Mouse (Mus musculus) neural tube, embryonic 15.5 days (tissue): ENCODE data around the gene Dppa4. TPM values are rescaled to one million over a fixed set of nuclear protein-coding genes. Genes with fewer than 3 reads are reported as not detected.

Experiments
- ATAC-seq: fragments of 200-750 bp; cut with Nextera tagmentation; 2 replicates; pipeline ENCODE4 v1.8.0; 2017; ENCODE audit warnings: mild to moderate bottlenecking, moderate TSS enrichment, moderate library complexity; ENCODE audit not compliant: low FRiP score
- H3K27ac ChIP-seq: fragments of 300-500 bp; sonication (generic); replicated peaks from 2 replicates; pipeline ENCODE4 v1.5.1; 2015; ENCODE audit warnings: mild to moderate bottlenecking, inconsistent platforms
- H3K27me3 ChIP-seq: fragments of 300-500 bp; sonication (generic); replicated peaks from 2 replicates; pipeline ENCODE4 v1.6.1; 2015; ENCODE audit warnings: inconsistent platforms
- H3K36me3 ChIP-seq: fragments of 300-500 bp; sonication (generic); 2 replicates; pipeline ENCODE4 v1.6.1; 2015; ENCODE audit warnings: inconsistent platforms
- H3K4me1 ChIP-seq: fragments of 300-500 bp; sonication (generic); 2 replicates; pipeline ENCODE4 v1.6.1; 2015; ENCODE audit warnings: inconsistent platforms
- H3K4me2 ChIP-seq: fragments of 300-500 bp; sonication (generic); 2 replicates; pipeline ENCODE4 v1.6.1; 2015; ENCODE audit warnings: inconsistent platforms, mild to moderate bottlenecking, moderate library complexity
- H3K4me3 ChIP-seq: fragments of 300-500 bp; sonication (generic); replicated peaks from 2 replicates; pipeline ENCODE4 v1.5.1; 2015; ENCODE audit warnings: mild to moderate bottlenecking, inconsistent platforms
- H3K9ac ChIP-seq: fragments of 300-500 bp; sonication (generic); replicated peaks from 2 replicates; pipeline ENCODE4 v1.6.1; 2015; ENCODE audit warnings: mild to moderate bottlenecking, inconsistent platforms
- H3K9me3 ChIP-seq: fragments of 300-500 bp; sonication (generic); replicated peaks from 2 replicates; pipeline ENCODE4 v1.6.1; 2016; ENCODE audit warnings: inconsistent platforms
- WGBS: fragments of 180-500 bp; shearing (Covaris S2); methylation state at CpG from one replicate; pipeline ENCODE4 v1.1.7; 2015; ENCODE audit warnings: mixed read lengths; 5-methylcytosine and 5-hydroxymethylcytosine counted together
- polyA plus RNA-seq: library from polyadenylated mRNA; unstranded; fragments of >200 nt; fragmentation: Nextera tagmentation; extraction: Ambion mirVana; gene quantifications from 2 replicates; pipeline ENCODE4 v1.2.1, GENCODE M21; 2015

Gene Dppa4
- not detected in 2 replicates for polyA plus RNA-seq

- Histone ChIP-seq H3K9ac (no peak within 1 kb of the TSS), H3K36me3 (no peaks in the 10 kb centered on the region), H3K4me2 (no peak within 1 kb of the TSS), H3K4me3 (no peak within 1 kb of the TSS), H3K9me3 (no peaks in the 10 kb centered on the region), H3K27me3 (no peaks in the 10 kb centered on the region), H3K27ac (no peak within 1 kb of the TSS), H3K4me1 (no peaks in the 10 kb centered on the region)
- ATAC-seq, result no peak
- 79% methylated on average over 4 of the region's 4 CpGs for WGBS
Measured at GRCm38 (mm10) chr16:48283517-48283916, at the start of gene Dppa4. Dppa4 (plus strand) TSS chr16:48283733.

- Histone ChIP-seq H3K4me1 (no peaks in the 10 kb centered on the region), H3K36me3 (no peaks in the 10 kb centered on the region), H3K27ac (no peak overlapping the region), H3K9me3 (no peaks in the 10 kb centered on the region), H3K4me3 (no peak overlapping the region), H3K9ac (no peak overlapping the region), H3K4me2 (no peak overlapping the region), H3K27me3 (no peaks in the 10 kb centered on the region)
- no peak for ATAC-seq
- WGBS, result 85% methylated on average over 1 of the region's 1 CpGs
Measured at GRCm38 (mm10) chr16:48234999-48235398, 48.5 kb upstream of the Dppa4 start.

GRCm38 (mm10) chr16:48237676-48238075 is 45.9 kb upstream of the Dppa4 start:
- Histone ChIP-seq H3K27ac (no peak overlapping the region), H3K9ac (no peak overlapping the region), H3K36me3 (no peaks in the 10 kb centered on the region), H3K4me3 (no peak overlapping the region), H3K4me1 (no peaks in the 10 kb centered on the region), H3K9me3 (no peaks in the 10 kb centered on the region), H3K27me3 (no peaks in the 10 kb centered on the region), H3K4me2 (no peak overlapping the region)
- ATAC-seq, result no peak
- 92% methylated on average over 7 of the region's 7 CpGs for WGBS

GRCm38 (mm10) chr16:48247044-48247661 is 36.4 kb upstream of the Dppa4 start:
- Histone ChIP-seq H3K4me1 (peaks cover 2% of the 10 kb centered on the region; the same call in 1 of the 2 replicates), H3K9ac (no peak overlapping the region), H3K4me2 (no peak overlapping the region), H3K36me3 (no peaks in the 10 kb centered on the region), H3K27me3 (no peaks in the 10 kb centered on the region), H3K27ac (no peak overlapping the region), H3K4me3 (no peak overlapping the region), H3K9me3 (no peaks in the 10 kb centered on the region)
- 67% methylated on average over 2 of the region's 2 CpGs for WGBS
- ATAC-seq, result peak; percentile 55; the same call in 1 of the 2 replicates

- 77% methylated on average over 4 of the region's 4 CpGs for WGBS
- Histone ChIP-seq H3K9ac (no peak overlapping the region), H3K4me1 (no peaks in the 10 kb centered on the region), H3K4me3 (no peak overlapping the region), H3K4me2 (no peak overlapping the region), H3K27me3 (no peaks in the 10 kb centered on the region), H3K27ac (no peak overlapping the region), H3K36me3 (no peaks in the 10 kb centered on the region), H3K9me3 (no peaks in the 10 kb centered on the region)
- no peak for ATAC-seq
Measured at GRCm38 (mm10) chr16:48252824-48253223, 30.7 kb upstream of the Dppa4 start.

- Histone ChIP-seq H3K4me2 (no peak overlapping the region), H3K9me3 (no peaks in the 10 kb centered on the region), H3K4me3 (no peak overlapping the region), H3K27me3 (no peaks in the 10 kb centered on the region), H3K9ac (no peak overlapping the region), H3K4me1 (no peaks in the 10 kb centered on the region), H3K27ac (no peak overlapping the region), H3K36me3 (no peaks in the 10 kb centered on the region)
- WGBS, result 94% methylated on average over 5 of the region's 5 CpGs
- no peak for ATAC-seq
Measured at GRCm38 (mm10) chr16:48254584-48254983, 28.9 kb upstream of the Dppa4 start.

GRCm38 (mm10) chr16:48259519-48259918 is 24.0 kb upstream of the Dppa4 start:
- H3K4me1 ChIP-seq, result no peaks in the 10 kb centered on the region
- no peaks in the 10 kb centered on the region for H3K36me3 ChIP-seq
- no peaks in the 10 kb centered on the region for H3K27me3 ChIP-seq
- no peak for ATAC-seq
- no peak overlapping the region for H3K4me2 ChIP-seq
- no peak overlapping the region for H3K9ac ChIP-seq
- WGBS, result 90% methylated on average over 4 of the region's 4 CpGs
- H3K4me3 ChIP-seq, result no peak overlapping the region
- H3K27ac ChIP-seq, result no peak overlapping the region
- H3K9me3 ChIP-seq, result no peaks in the 10 kb centered on the region

- WGBS, result 83% methylated on average over 1 of the region's 1 CpGs
- H3K27me3 ChIP-seq, result no peaks in the 10 kb centered on the region
- H3K36me3 ChIP-seq, result no peaks in the 10 kb centered on the region
- no peak for ATAC-seq
- H3K9me3 ChIP-seq, result no peaks in the 10 kb centered on the region
- H3K4me3 ChIP-seq, result no peak overlapping the region
- no peak overlapping the region for H3K9ac ChIP-seq
- H3K27ac ChIP-seq, result no peak overlapping the region
- no peak overlapping the region for H3K4me2 ChIP-seq
- no peaks in the 10 kb centered on the region for H3K4me1 ChIP-seq
Measured at GRCm38 (mm10) chr16:48262901-48263300, 20.6 kb upstream of the Dppa4 start.

- Histone ChIP-seq H3K9me3 (no peaks in the 10 kb centered on the region), H3K4me2 (no peak overlapping the region), H3K27ac (no peak overlapping the region), H3K9ac (no peak overlapping the region), H3K27me3 (no peaks in the 10 kb centered on the region), H3K36me3 (no peaks in the 10 kb centered on the region), H3K4me3 (no peak overlapping the region), H3K4me1 (no peaks in the 10 kb centered on the region)
- WGBS, result 89% methylated on average over 4 of the region's 4 CpGs
- ATAC-seq, result no peak
Measured at GRCm38 (mm10) chr16:48265856-48266255, 17.7 kb upstream of the Dppa4 start.

- H3K27ac ChIP-seq, result no peak overlapping the region
- H3K4me2 ChIP-seq, result no peak overlapping the region
- no peak overlapping the region for H3K4me3 ChIP-seq
- no peaks in the 10 kb centered on the region for H3K36me3 ChIP-seq
- no peaks in the 10 kb centered on the region for H3K27me3 ChIP-seq
- no peak overlapping the region for H3K9ac ChIP-seq
- no peak for ATAC-seq
- H3K9me3 ChIP-seq, result no peaks in the 10 kb centered on the region
- H3K4me1 ChIP-seq, result no peaks in the 10 kb centered on the region
- WGBS, result 82% methylated on average over 4 of the region's 4 CpGs
Measured at GRCm38 (mm10) chr16:48276940-48277339, 6.6 kb upstream of the Dppa4 start.

- H3K36me3 ChIP-seq, result no peaks in the 10 kb centered on the region
- no peak for ATAC-seq
- 95% methylated on average over 4 of the region's 4 CpGs for WGBS
- no peak overlapping the region for H3K27ac ChIP-seq
- no peak overlapping the region for H3K9ac ChIP-seq
- H3K4me1 ChIP-seq, result no peaks in the 10 kb centered on the region
- no peaks in the 10 kb centered on the region for H3K27me3 ChIP-seq
- no peaks in the 10 kb centered on the region for H3K9me3 ChIP-seq
- H3K4me3 ChIP-seq, result no peak overlapping the region
- H3K4me2 ChIP-seq, result no peak overlapping the region
Measured at GRCm38 (mm10) chr16:48280883-48281282, 2.6 kb upstream of the Dppa4 start.

- Histone ChIP-seq H3K9me3 (no peaks in the 10 kb centered on the region), H3K9ac (no peak overlapping the region), H3K4me1 (no peaks in the 10 kb centered on the region), H3K4me2 (no peak overlapping the region), H3K27me3 (no peaks in the 10 kb centered on the region), H3K36me3 (no peaks in the 10 kb centered on the region), H3K27ac (no peak overlapping the region), H3K4me3 (no peak overlapping the region)
- ATAC-seq, result no peak
- WGBS, result 29% methylated on average over 1 of the region's 1 CpGs
Measured at GRCm38 (mm10) chr16:48282801-48283200, 732 bp upstream of the Dppa4 start.
